Mouse (Mus musculus): ENCODE data around the gene Def6.

- TF ChIP-seq GATA1 (IDR thresholded peaks at IDR 0.05; ENCODE audit: borderline replicate concordance, low read length) (no peak), FLI1 (IDR thresholded peaks at IDR 0.05; ENCODE audit: low read length) (no peak)
These were observed 27.2 kb upstream of the Def6 start for GRCm38 (mm10) chr17:28180331-28180730.

All from megakaryocyte, embryonic 14.5 days (primary cell).